Mouse (Mus musculus) embryonic facial prominence, embryonic 10.5 days (tissue): Measurements from ENCODE around the gene Trub1. TPM values are rescaled to one million over a fixed set of nuclear protein-coding genes. Genes with fewer than 3 reads are reported as not detected.

ENCODE experiments used
- DNase-seq: peaks from one replicate; pipeline ENCODE4 v3.0.0-alpha.2; 2017; ENCODE audit warnings: low spot score
- H3K27ac ChIP-seq: fragments of 300-500 bp; sonication (generic); replicated peaks from 2 replicates; pipeline ENCODE4 v1.5.1; 2016; ENCODE audit warnings: mild to moderate bottlenecking
- H3K27me3 ChIP-seq: fragments of 300-500 bp; sonication (generic); replicated peaks from 2 replicates; pipeline ENCODE4 v1.6.1; 2016; ENCODE audit warnings: low read depth, mild to moderate bottlenecking; ENCODE audit not compliant: poor library complexity, severe bottlenecking
- H3K36me3 ChIP-seq: fragments of 300-500 bp; sonication (generic); replicated peaks from 2 replicates; pipeline ENCODE4 v1.6.1; 2016; ENCODE audit warnings: mild to moderate bottlenecking, moderate library complexity
- H3K4me1 ChIP-seq: fragments of 300-500 bp; sonication (generic); 2 replicates; pipeline ENCODE4 v1.6.1; 2016
- H3K4me3 ChIP-seq: fragments of 300-500 bp; sonication (generic); 2 replicates; pipeline ENCODE4 v1.5.1; 2016; ENCODE audit warnings: mild to moderate bottlenecking, moderate library complexity
- H3K9me3 ChIP-seq: fragments of 300-500 bp; sonication (generic); 2 replicates; pipeline ENCODE4 v1.6.1; 2016; ENCODE audit warnings: mild to moderate bottlenecking
- WGBS: fragments of 180-500 bp; shearing (Covaris S2); methylation state at CpG from one replicate; pipeline ENCODE4 v1.1.7; 2016; 5-methylcytosine and 5-hydroxymethylcytosine counted together
- polyA plus RNA-seq: library from polyadenylated mRNA; unstranded; fragments of >200 nt; fragmentation: Nextera tagmentation; extraction: Ambion mirVana; gene quantifications from 2 replicates; pipeline ENCODE4 v1.2.1, GENCODE M21; 2016

Trub1 gene
- polyA plus RNA-seq, 1 experiment from 2014 or later: 25.6 TPM

GRCm38 (mm10) chr19:57451762-57452161 is 950 bp upstream of the Trub1 start:
- Histone ChIP-seq H3K4me1 (peaks cover 16% of the 10 kb centered on the region), H3K27me3 (no peaks in the 10 kb centered on the region), H3K36me3 (0 out of 2 replicates have a peak, but pooled peaks cover 3% of the 10 kb centered on the region), H3K4me3 (no peak overlapping the region), H3K27ac (no peak overlapping the region), H3K9me3 (no peaks in the 10 kb centered on the region)
- 83% methylated on average over 4 of the region's 4 CpGs for WGBS
- no peak for DNase-seq

DNA sequence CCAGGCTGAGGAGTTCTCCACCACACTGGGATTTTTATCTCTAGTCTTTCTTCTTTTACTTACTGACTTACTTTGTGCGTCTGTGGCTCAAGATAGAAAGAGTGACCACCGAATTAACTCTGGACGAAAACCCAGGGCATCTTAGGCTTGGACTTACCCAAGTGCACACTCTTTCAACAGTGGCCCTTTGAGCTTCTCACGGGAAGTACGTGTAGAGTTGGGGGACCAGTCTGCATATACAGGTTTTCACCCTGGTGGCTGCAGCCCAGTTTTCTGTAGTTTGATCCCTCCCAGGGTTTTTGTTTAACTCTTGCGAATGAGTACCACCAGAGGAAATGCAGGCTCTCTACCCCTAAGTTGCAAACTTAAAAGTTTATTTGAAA is 497 bp downstream of the Trub1 start:
- 10% methylated on average over 6 of the region's 6 CpGs for WGBS
- Histone ChIP-seq H3K27ac (peak overlapping the region; percentile 89), H3K36me3 (peaks cover 7% of the 10 kb centered on the region), H3K9me3 (no peaks in the 10 kb centered on the region), H3K4me3 (peak overlapping the region; percentile 94), H3K4me1 (peaks cover 16% of the 10 kb centered on the region), H3K27me3 (no peaks in the 10 kb centered on the region)
- DNase-seq: no peak

DNA sequence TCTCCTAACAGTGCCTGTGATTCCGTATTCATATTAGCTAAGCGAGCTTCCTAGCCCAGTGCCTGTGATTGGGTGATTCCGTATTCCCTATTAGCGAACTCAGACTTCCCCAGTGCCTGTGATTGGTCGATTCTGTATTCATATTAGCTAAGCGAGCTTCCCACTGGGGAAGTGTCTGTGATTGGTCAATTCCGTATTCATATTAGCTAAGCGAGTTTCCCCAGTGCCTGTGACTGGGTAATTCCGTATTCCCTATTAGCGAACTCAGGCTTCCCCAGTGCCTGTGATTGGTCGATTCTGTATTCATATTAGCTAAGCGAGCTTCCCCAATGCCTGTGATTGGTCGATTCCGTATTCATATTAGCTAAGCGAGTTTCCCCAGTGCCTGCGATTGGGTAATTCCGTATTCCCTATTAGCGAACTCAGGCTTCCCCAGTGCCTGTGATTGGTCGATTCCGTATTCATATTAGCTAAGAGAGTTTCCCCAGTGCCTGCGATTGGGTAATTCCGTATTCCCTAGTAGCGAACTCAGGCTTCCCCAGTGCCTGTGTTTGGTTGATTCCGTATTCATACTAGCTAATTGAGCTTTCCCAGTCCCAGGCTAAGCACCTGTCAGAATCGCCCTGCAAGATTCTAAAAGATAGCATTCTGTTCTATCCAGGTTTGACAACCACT is 2.7 kb downstream of the Trub1 start:
- no peak for DNase-seq
- peaks cover 19% of the 10 kb centered on the region for H3K36me3 ChIP-seq
- WGBS: 94% methylated on average over 25 of the region's 25 CpGs
- no peaks in the 10 kb centered on the region for H3K27me3 ChIP-seq
- peaks cover 16% of the 10 kb centered on the region for H3K4me1 ChIP-seq
- H3K4me3 ChIP-seq: no peak overlapping the region
- H3K9me3 ChIP-seq: no peaks in the 10 kb centered on the region
- H3K27ac ChIP-seq: no peak overlapping the region

DNA sequence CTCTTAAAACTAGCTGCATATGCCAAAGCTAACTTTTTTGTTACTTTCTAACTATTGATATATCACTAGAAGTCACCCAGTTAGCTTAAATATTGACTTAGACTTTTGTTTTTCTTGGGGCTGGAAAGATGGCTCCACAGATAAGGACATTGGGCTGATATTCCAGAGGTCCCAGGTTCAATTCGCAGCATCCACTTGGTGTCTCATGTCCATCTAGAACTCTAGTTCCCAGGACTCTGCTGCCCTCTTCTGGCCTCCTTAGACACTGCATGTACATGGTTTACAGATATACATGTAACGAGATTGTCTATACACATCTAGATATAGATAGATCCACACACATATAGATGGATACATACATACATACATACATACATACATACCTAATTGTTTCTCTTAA is 4.4 kb downstream of the Trub1 start:
- no peak overlapping the region for H3K4me3 ChIP-seq
- H3K4me1 ChIP-seq: peaks cover 16% of the 10 kb centered on the region
- peaks cover 31% of the 10 kb centered on the region for H3K36me3 ChIP-seq
- WGBS: 69% methylated on average over 2 of the region's 2 CpGs
- no peaks in the 10 kb centered on the region for H3K27me3 ChIP-seq
- no peaks in the 10 kb centered on the region for H3K9me3 ChIP-seq
- peak; percentile 44 for DNase-seq
- no peak overlapping the region for H3K27ac ChIP-seq

DNA sequence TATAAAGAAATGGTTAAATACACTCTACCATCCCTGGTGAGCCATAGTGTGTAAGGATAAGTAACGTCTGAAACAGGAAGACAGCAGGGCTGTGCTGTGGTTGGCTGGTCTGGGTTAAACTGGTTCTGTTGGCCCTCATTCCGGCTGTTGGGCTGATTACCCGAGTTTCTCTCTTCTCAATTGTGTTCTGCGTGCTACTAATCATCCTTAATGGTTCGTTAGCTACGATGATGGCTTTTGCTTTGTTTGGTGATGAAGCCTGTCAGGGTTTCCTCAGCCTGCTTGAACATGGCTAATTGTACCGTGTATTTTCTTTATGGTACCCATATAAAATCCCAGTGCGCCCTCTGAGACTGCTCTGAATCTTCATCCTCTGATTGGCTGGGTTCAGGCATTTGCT is 11.0 kb downstream of the Trub1 start:
- WGBS: 78% methylated on average over 8 of the region's 8 CpGs

GRCm38 (mm10) chr19:57465742-57466141 is 13.0 kb downstream of the Trub1 start:
- no peaks in the 10 kb centered on the region for H3K4me1 ChIP-seq
- DNase-seq: no peak
- WGBS: 94% methylated on average over 7 of the region's 7 CpGs
- H3K4me3 ChIP-seq: no peak overlapping the region
- peaks cover 59% of the 10 kb centered on the region for H3K36me3 ChIP-seq
- H3K27ac ChIP-seq: no peak overlapping the region
- no peaks in the 10 kb centered on the region for H3K27me3 ChIP-seq
- 0 out of 2 replicates have a peak, but pooled peaks cover 6% of the 10 kb centered on the region for H3K9me3 ChIP-seq

More for the DNA sequence above, 11.0 kb downstream of the Trub1 start:
- Histone ChIP-seq H3K36me3 (peaks cover 51% of the 10 kb centered on the region), H3K4me3 (no peak overlapping the region), H3K27me3 (no peaks in the 10 kb centered on the region), H3K9me3 (no peaks in the 10 kb centered on the region), H3K27ac (no peak overlapping the region), H3K4me1 (no peaks in the 10 kb centered on the region)
- no peak for DNase-seq

DNA sequence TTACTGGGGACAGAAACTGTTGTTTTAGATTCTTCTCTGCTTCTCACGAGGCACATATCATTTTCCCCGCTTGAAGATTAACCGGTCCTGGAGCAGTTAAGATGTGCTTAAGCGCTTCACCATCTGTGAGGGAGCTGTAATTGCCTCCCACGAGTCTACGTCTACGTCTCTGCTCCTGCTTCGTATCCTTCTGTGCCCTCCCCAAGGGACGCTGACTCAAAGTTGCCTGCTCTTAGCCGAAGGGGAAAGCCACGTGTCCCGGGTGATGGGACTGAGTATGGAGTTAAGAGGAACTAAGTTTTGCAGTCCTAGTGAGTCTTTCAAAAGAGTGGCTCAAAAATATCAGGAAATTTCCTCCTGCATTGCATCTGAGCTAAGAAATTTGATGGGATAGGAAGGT is 18.3 kb downstream of the Trub1 start:
- Histone ChIP-seq H3K4me1 (no peaks in the 10 kb centered on the region), H3K36me3 (peaks cover 47% of the 10 kb centered on the region), H3K9me3 (0 out of 2 replicates have a peak, but pooled peaks cover 6% of the 10 kb centered on the region), H3K27ac (no peak overlapping the region), H3K27me3 (no peaks in the 10 kb centered on the region), H3K4me3 (no peak overlapping the region)
- 91% methylated on average over 12 of the region's 12 CpGs for WGBS
- DNase-seq: no peak

DNA sequence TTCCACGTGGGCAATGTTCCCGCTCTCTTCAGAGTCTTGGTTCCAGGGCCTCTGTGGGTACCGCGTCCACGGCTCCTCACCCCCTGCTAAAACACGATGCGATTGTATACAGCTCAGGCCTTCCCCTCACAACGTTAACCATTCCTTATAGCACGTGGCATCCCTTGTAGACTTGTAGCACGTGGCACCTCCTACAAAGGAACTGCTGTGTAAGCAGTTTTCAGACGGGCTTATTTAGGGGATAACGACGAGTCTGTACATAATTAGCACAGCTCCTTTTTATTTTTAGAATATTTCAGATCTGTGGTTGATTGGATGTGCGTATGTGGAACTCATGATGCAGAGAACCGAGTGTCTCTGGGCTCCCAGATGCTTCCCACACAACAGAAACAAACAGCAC is 19.5 kb downstream of the Trub1 start:
- Histone ChIP-seq H3K27me3 (no peaks in the 10 kb centered on the region), H3K27ac (no peak overlapping the region), H3K4me3 (no peak overlapping the region), H3K9me3 (0 out of 2 replicates have a peak, but pooled peaks cover 6% of the 10 kb centered on the region), H3K36me3 (peaks cover 47% of the 10 kb centered on the region), H3K4me1 (no peaks in the 10 kb centered on the region)
- WGBS: 90% methylated on average over 15 of the region's 15 CpGs
- DNase-seq: no peak

DNA sequence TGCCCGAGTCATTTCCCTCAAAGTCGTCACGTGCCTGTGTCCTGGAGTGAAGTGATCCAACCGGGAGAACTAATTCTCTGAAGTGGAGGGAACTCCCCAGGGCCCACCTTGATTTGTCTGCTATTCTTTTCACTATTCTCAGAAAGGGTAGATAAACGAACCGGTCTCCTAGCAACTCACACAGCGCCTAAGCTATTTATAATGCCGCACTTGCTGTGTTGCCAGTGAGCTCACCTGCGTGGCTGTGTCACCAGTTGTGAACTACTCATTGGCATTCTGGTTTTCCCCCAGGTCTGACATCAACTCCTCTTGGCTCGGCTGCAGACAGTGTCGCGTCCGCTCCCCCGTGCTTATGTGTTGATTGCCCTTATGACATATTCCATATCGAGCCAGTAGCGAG is 20.6 kb downstream of the Trub1 start:
- H3K27ac ChIP-seq: no peak overlapping the region
- no peak for DNase-seq
- WGBS: 81% methylated on average over 16 of the region's 16 CpGs
- no peak overlapping the region for H3K4me3 ChIP-seq
- no peaks in the 10 kb centered on the region for H3K4me1 ChIP-seq
- H3K27me3 ChIP-seq: no peaks in the 10 kb centered on the region
- H3K9me3 ChIP-seq: 0 out of 2 replicates have a peak, but pooled peaks cover 6% of the 10 kb centered on the region
- peaks cover 44% of the 10 kb centered on the region for H3K36me3 ChIP-seq

GRCm38 (mm10) chr19:57475298-57475697 is 22.6 kb downstream of the Trub1 start:
- Histone ChIP-seq H3K4me1 (no peaks in the 10 kb centered on the region), H3K9me3 (no peaks in the 10 kb centered on the region), H3K4me3 (no peak overlapping the region), H3K27ac (no peak overlapping the region), H3K36me3 (peaks cover 24% of the 10 kb centered on the region), H3K27me3 (no peaks in the 10 kb centered on the region)
- no peak for DNase-seq
- whole genome bisulfite sequencing: 79% methylated on average over 4 of the region's 4 CpGs

DNA sequence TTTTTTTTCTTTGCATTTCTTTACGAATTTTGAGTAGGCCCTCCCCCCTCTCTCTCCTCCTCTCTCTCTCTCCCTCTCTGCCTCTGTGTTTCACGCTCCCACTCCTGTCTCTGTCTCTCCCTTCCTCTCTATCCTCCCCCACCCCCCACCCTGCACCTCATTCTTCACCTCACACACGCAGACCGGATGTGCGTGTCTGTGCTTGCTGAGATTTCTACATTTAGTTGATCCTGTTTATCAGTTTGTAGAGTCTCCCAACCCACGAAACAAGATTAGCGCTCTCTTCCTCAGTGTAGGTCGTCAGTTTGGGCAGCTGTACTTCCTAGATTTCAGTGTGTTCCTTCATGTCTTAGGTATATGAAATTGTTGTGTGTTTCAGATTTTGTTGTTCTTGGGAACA is 24.6 kb downstream of the Trub1 start:
- Histone ChIP-seq H3K9me3 (no peaks in the 10 kb centered on the region), H3K4me1 (no peaks in the 10 kb centered on the region), H3K27ac (no peak overlapping the region), H3K36me3 (peaks cover 31% of the 10 kb centered on the region), H3K27me3 (no peaks in the 10 kb centered on the region), H3K4me3 (no peak overlapping the region)
- WGBS: 71% methylated on average over 8 of the region's 8 CpGs
- DNase-seq: no peak

DNA sequence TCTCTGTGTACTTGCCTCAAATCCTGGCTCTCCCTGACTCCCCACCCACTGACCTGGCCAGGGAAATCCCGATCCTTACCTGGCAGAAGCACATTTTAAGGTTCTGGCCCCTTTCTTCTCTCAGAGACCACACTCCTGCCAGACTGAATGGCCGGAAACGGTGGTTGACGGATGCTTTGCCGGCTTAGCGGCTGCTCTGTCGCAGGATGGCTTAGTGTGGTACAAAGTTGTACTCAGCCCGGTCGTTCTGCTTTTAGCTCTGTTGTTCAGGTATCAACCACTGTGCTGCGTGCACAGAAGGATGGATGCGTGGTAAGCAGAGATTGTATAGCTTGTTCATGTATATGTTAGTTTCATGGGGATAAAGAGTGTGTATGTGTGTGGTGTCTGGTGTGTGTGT is 25.3 kb downstream of the Trub1 start:
- 88% methylated on average over 11 of the region's 11 CpGs for WGBS
- Histone ChIP-seq H3K4me1 (no peaks in the 10 kb centered on the region), H3K36me3 (peaks cover 34% of the 10 kb centered on the region), H3K27me3 (no peaks in the 10 kb centered on the region), H3K4me3 (no peak overlapping the region), H3K27ac (no peak overlapping the region), H3K9me3 (no peaks in the 10 kb centered on the region)
- DNase-seq: no peak

- no peaks in the 10 kb centered on the region for H3K27me3 ChIP-seq
- no peak overlapping the region for H3K4me3 ChIP-seq
- H3K27ac ChIP-seq: no peak overlapping the region
- no peaks in the 10 kb centered on the region for H3K4me1 ChIP-seq
- H3K9me3 ChIP-seq: peaks cover 7% of the 10 kb centered on the region; the same call in 1 of the 2 replicates
- H3K36me3 ChIP-seq: peaks cover 35% of the 10 kb centered on the region
- no peak for DNase-seq
- WGBS: 83% methylated on average over 8 of the region's 8 CpGs
Observed at GRCm38 (mm10) chr19:57479886-57480655, 27.4 kb downstream of the Trub1 start.
